Mouse (Mus musculus) limb, embryonic 11.5 days (tissue): ENCODE data around the gene Ltb4r2. TPM values are rescaled to one million over a fixed set of nuclear protein-coding genes. Genes with fewer than 3 reads are reported as not detected.

Source experiments
- ATAC-seq: fragments of 200-750 bp; cut with Nextera tagmentation; 2 replicates; pipeline ENCODE4 v1.8.0; 2017; ENCODE audit warnings: low read depth; ENCODE audit not compliant: insufficient number of reproducible peaks, low FRiP score, low TSS enrichment
- DNase-seq: peaks from one replicate; pipeline ENCODE4 v3.0.0-alpha.2; 2015; ENCODE audit warnings: low spot score
- H3K27ac ChIP-seq: fragments of 300-500 bp; sonication (generic); replicated peaks from 2 replicates; pipeline ENCODE4 v1.5.1; 2014; ENCODE audit warnings: low read depth, mild to moderate bottlenecking, low read length
- H3K27me3 ChIP-seq: fragments of 300-500 bp; sonication (generic); 2 replicates; pipeline ENCODE4 v1.6.1; 2014; ENCODE audit warnings: mild to moderate bottlenecking, low read length, mixed read lengths; ENCODE audit not compliant: control insufficient read depth, insufficient read depth
- H3K36me3 ChIP-seq: fragments of 300-500 bp; sonication (generic); 2 replicates; pipeline ENCODE4 v1.6.1; 2014; ENCODE audit warnings: mild to moderate bottlenecking, low read length, moderate library complexity, mixed read lengths; ENCODE audit not compliant: control insufficient read depth, insufficient read depth
- H3K4me1 ChIP-seq: fragments of 300-500 bp; sonication (generic); 2 replicates; pipeline ENCODE4 v1.6.1; 2014; ENCODE audit warnings: low read length, mixed read lengths; ENCODE audit not compliant: control insufficient read depth, insufficient read depth
- H3K4me2 ChIP-seq: fragments of 300-500 bp; sonication (generic); 2 replicates; pipeline ENCODE4 v1.6.1; 2014; ENCODE audit warnings: low read depth, mild to moderate bottlenecking, moderate library complexity; ENCODE audit not compliant: severe bottlenecking
- H3K4me3 ChIP-seq: fragments of 300-500 bp; sonication (generic); 2 replicates; pipeline ENCODE4 v1.5.1; 2014; ENCODE audit warnings: low read depth, low read length
- H3K9ac ChIP-seq: fragments of 300-500 bp; sonication (generic); 2 replicates; pipeline ENCODE4 v1.6.1; 2014; ENCODE audit warnings: mild to moderate bottlenecking, low read length
- H3K9me3 ChIP-seq: fragments of 300-500 bp; sonication (generic); 2 replicates; pipeline ENCODE4 v1.6.1; 2016; ENCODE audit warnings: low read length; ENCODE audit not compliant: control insufficient read depth
- WGBS: fragments of 180-500 bp; shearing (Covaris S2); extraction: QIAGEN DNeasy Blood & Tissue Kit; methylation state at CpG from one replicate; pipeline ENCODE4 v1.1.7; 2014; 5-methylcytosine and 5-hydroxymethylcytosine counted together
- polyA plus RNA-seq: library from polyadenylated mRNA; unstranded; fragments of >200 nt; fragmentation: Nextera tagmentation; extraction: Ambion mirVana; gene quantifications from 2 replicates; pipeline ENCODE4 v1.2.1, GENCODE M21; 2014

The Ltb4r2 gene
- polyA plus RNA-seq, 1 experiment from 2014 or later, result 0.39 TPM

GRCm38 (mm10) chr14:55778686-55779085, 17.5 kb downstream of the Ltb4r2 start:
- H3K36me3 ChIP-seq, result no peaks in the 10 kb centered on the region
- 88% methylated on average over 15 of the region's 15 CpGs for WGBS
- no peak overlapping the region for H3K27ac ChIP-seq
- H3K9me3 ChIP-seq, result no peaks in the 10 kb centered on the region
- no peaks in the 10 kb centered on the region for H3K27me3 ChIP-seq
- no peak overlapping the region for H3K9ac ChIP-seq
- H3K4me2 ChIP-seq, result no peak overlapping the region
- H3K4me3 ChIP-seq, result no peak overlapping the region
- peaks cover 15% of the 10 kb centered on the region for H3K4me1 ChIP-seq
- DNase-seq, result no peak
- no peak for ATAC-seq

- no peak for DNase-seq
- Histone ChIP-seq H3K9me3 (no peaks in the 10 kb centered on the region), H3K36me3 (no peaks in the 10 kb centered on the region), H3K4me1 (peaks cover 15% of the 10 kb centered on the region), H3K27ac (no peak overlapping the region), H3K27me3 (peaks cover under 1% of the 10 kb centered on the region; the same call in 1 of the 2 replicates), H3K4me3 (no peak overlapping the region), H3K9ac (no peak overlapping the region), H3K4me2 (no peak overlapping the region)
- no peak for ATAC-seq
- 59% methylated on average over 16 of the region's 16 CpGs for WGBS
These were observed 18.4 kb downstream of the Ltb4r2 start for GRCm38 (mm10) chr14:55779656-55780055.

GRCm38 (mm10) chr14:55780736-55781135, 19.5 kb downstream of the Ltb4r2 start:
- Histone ChIP-seq H3K27me3 (peaks cover 5% of the 10 kb centered on the region; the same call in 1 of the 2 replicates), H3K4me2 (0 out of 2 replicates have a peak overlapping the region, but pooled peaks have one; percentile 35), H3K4me1 (peaks cover 15% of the 10 kb centered on the region), H3K4me3 (no peak overlapping the region; the same call in 1 of the 2 replicates), H3K9ac (peak overlapping the region; percentile 1; the same call in 1 of the 2 replicates), H3K27ac (no peak overlapping the region), H3K36me3 (no peaks in the 10 kb centered on the region), H3K9me3 (no peaks in the 10 kb centered on the region)
- ATAC-seq (no peak; the same call in 1 of the 2 replicates), DNase-seq (no peak)
- 78% methylated on average over 11 of the region's 11 CpGs for WGBS

- DNase-seq (peak; percentile 80), ATAC-seq (peak; percentile 63; the same call in 1 of the 2 replicates)
- 14% methylated on average over 14 of the region's 14 CpGs for WGBS
- Histone ChIP-seq H3K27ac (no peak overlapping the region), H3K4me1 (peaks cover 15% of the 10 kb centered on the region), H3K36me3 (no peaks in the 10 kb centered on the region), H3K9ac (no peak overlapping the region), H3K27me3 (peaks cover 9% of the 10 kb centered on the region; the same call in 1 of the 2 replicates), H3K4me3 (peak overlapping the region; percentile 15), H3K4me2 (peak overlapping the region; percentile 35), H3K9me3 (no peaks in the 10 kb centered on the region)
These were observed 20.1 kb downstream of the Ltb4r2 start for GRCm38 (mm10) chr14:55781310-55781709.

GRCm38 (mm10) chr14:55782361-55782960, 21.2 kb downstream of the Ltb4r2 start:
- Histone ChIP-seq H3K27ac (no peak overlapping the region), H3K36me3 (no peaks in the 10 kb centered on the region), H3K4me3 (peak overlapping the region; percentile 48), H3K4me1 (peaks cover 15% of the 10 kb centered on the region), H3K9me3 (no peaks in the 10 kb centered on the region), H3K9ac (peak overlapping the region; percentile 32; the same call in 1 of the 2 replicates), H3K27me3 (peaks cover 14% of the 10 kb centered on the region; the same call in 1 of the 2 replicates), H3K4me2 (peak overlapping the region; percentile 79)
- 49% methylated on average over 9 of the region's 9 CpGs for WGBS
- DNase-seq (no peak), ATAC-seq (no peak)

- ATAC-seq, result peak; percentile 23; the same call in 1 of the 2 replicates
These were observed 22.1 kb downstream of the Ltb4r2 start for GRCm38 (mm10) chr14:55783171-55783957.

GRCm38 (mm10) chr14:55783958-55784235, 22.7 kb downstream of the Ltb4r2 start, which contains the start of gene Adcy4:
Adcy4 (minus strand) TSS chr14:55784095.
- DNase-seq (no peak), ATAC-seq (peak; percentile 31; the same call in 1 of the 2 replicates)
- Histone ChIP-seq H3K27ac (peak within 1 kb of the TSS; percentile 3; the same call in 1 of the 2 replicates), H3K4me1 (peaks cover 18% of the 10 kb centered on the region), H3K4me2 (peak within 1 kb of the TSS; percentile 79), H3K27me3 (peaks cover 26% of the 10 kb centered on the region; the same call in 1 of the 2 replicates), H3K9me3 (no peaks in the 10 kb centered on the region), H3K4me3 (peak within 1 kb of the TSS; percentile 48), H3K36me3 (no peaks in the 10 kb centered on the region), H3K9ac (peak within 1 kb of the TSS; percentile 49)
- 3% methylated on average over 13 of the region's 13 CpGs for WGBS

More at GRCm38 (mm10) chr14:55783171-55783957, 22.1 kb downstream of the Ltb4r2 start:
- Histone ChIP-seq H3K27me3 (peaks cover 21% of the 10 kb centered on the region; the same call in 1 of the 2 replicates), H3K4me3 (peak overlapping the region; percentile 48), H3K4me1 (peaks cover 18% of the 10 kb centered on the region), H3K9me3 (no peaks in the 10 kb centered on the region), H3K27ac (peak overlapping the region; percentile 3; the same call in 1 of the 2 replicates), H3K36me3 (no peaks in the 10 kb centered on the region), H3K4me2 (peak overlapping the region; percentile 79), H3K9ac (peak overlapping the region; percentile 49)
- WGBS, result 1% methylated on average over 31 of the region's 31 CpGs
- DNase-seq, result peak; percentile 58

GRCm38 (mm10) chr14:55785195-55785594, 24.0 kb downstream of the Ltb4r2 start:
- ATAC-seq, result no peak
- Histone ChIP-seq H3K4me1 (peaks cover 18% of the 10 kb centered on the region), H3K27me3 (peaks cover 28% of the 10 kb centered on the region; the same call in 1 of the 2 replicates), H3K9ac (no peak overlapping the region), H3K9me3 (no peaks in the 10 kb centered on the region), H3K27ac (no peak overlapping the region), H3K4me2 (no peak overlapping the region), H3K4me3 (no peak overlapping the region), H3K36me3 (no peaks in the 10 kb centered on the region)
- DNase-seq, result peak; percentile 42
- WGBS, result 25% methylated on average over 6 of the region's 6 CpGs
